Mouse (Mus musculus): ENCODE data around the gene Znhit1.

Znhit1 gene

DNA sequence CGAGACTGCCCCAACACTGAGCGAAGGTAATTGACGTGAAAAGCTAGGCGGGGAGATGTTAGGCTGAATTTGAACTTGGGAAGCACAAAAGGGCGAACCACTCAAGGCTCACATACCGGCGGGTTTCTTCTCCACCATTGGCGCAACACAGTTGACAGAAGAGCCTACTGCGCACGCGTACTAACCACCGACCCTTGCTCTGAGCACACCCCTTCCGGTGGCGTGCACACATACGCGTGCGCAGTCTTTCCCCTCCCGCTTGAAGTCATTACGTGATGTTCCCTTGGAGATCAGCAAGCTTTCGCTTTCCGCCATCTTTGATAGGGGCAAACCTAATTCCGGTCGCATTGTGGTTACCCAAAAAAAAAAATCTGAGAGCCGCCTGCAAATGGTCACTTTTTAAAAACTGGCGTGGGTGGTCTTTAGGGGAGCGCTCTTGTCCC is 1.1 kb downstream of the Znhit1 start, which contains the start of gene Plod3:
Gene Plod3 (plus strand): TSS at position 325 of the 443 bp plus-strand sequence.
- peak; percentile 99 for DNase-seq (ENCODE audit: low read depth, low spot score)

DNA sequence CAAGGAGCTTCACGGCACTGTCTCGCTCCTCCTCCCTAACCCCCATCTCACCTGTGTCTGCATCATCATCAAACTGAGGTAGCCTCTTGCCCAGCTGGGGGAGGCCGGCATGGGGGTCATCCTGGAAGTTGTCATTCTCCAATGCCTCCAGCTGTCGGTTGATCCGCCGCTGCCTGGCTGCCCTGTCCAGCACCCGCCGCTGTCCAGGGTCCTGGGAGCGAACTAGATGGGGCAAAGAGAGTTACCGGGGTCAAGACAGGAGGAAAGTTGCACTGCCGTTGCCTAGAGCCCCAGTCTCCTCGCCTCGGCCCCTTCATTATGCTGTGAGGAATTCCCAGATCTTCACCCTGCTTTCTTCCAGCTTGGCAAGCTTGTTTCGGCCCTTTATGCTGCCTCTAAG is 3.0 kb downstream of the Znhit1 start:
- DNase-seq (ENCODE audit: low read depth, low spot score), result no peak

DNA sequence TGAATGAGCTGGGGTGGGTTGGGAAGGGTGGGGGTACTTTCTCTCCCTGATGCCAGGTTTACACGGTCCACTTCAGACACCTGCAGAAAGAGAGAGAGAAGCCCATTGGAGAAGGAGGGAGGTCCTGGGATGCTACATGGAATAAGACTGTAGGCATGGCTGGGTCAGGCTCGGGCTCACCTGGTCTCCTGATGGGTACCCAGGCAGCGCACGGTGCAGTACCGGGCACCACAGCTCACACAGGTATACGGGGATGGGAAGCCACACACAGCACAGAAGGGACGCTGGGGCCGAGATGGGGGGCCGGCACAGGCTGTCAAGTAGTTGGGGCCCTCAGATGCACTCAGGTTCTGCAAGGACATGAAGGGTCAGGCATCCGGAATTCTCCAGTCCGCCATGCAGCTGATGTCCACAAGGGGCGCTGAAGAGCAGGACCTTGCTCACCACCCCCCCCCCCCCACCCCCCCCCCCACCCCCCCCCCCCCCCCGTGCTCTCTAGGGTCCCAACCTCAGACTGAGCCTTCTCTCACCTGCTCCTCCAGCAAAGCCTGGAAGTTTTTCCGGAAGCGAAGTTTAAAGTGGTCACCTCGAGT is 5.4 kb downstream of the Znhit1 start:
- no peak for DNase-seq (ENCODE audit: low read depth, low spot score)

DNA sequence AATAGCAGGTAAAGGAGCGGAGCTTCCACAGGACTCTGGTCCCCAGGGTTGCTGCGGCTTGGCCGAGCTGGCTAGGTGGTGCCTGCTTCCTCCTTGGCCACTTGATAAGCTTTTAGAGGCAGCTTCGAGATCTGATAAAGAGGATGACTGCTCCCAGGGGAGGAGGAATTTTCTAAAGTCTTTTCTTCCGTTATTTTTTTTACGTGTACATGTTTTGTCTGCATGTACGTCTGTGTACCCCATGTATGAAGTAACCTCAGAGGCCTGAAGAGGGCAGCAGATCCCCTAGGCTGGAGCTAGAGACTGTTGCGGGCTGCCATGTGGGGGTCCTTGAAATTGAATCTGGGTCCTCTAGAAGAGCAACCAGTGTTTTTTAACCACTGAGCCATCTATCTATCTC is 6.8 kb downstream of the Znhit1 start:
- no peak for DNase-seq (ENCODE audit: low read depth, low spot score)

DNA sequence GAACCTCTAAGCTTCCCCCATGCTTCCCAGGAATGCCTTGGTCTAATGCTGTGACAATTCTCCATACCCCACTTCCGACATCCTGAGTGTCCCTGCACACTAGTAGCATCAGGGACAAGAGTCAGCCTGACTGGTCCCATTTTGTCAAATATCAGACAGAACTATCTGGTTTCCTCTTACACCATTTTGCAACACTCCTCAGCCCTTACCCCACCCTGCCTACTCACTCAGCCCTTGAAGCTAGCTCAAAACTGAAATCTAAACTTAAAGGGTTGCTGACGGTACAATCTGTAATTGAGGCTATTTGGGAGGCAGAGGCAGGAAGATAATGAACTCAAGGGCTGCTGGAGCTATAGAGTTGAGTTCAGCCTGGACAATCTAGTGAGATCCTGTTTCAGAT is 8.1 kb downstream of the Znhit1 start:
- DNase-seq (ENCODE audit: low read depth, low spot score), result no peak

DNA sequence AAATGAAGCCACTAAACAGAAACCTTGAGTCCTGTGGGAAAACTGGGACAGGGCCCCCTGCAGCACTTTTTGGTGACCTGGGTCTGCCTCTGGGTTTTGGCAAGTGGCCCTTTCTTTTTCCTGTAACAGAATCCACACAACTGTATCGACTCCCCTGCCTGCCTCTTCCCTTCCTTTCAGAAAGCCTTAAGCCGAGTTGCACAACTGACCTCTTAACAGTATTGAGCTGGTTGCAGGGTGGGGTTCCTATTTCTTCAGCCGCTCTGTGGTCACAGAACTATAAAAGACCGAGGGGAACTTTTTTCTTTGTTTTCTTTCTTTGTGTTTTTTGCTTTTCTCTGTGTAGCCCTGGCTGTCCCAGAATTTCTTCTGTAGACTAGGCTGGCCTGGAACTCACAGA is 10.1 kb downstream of the Znhit1 start:
- no peak for DNase-seq (ENCODE audit: low read depth, low spot score)

DNA sequence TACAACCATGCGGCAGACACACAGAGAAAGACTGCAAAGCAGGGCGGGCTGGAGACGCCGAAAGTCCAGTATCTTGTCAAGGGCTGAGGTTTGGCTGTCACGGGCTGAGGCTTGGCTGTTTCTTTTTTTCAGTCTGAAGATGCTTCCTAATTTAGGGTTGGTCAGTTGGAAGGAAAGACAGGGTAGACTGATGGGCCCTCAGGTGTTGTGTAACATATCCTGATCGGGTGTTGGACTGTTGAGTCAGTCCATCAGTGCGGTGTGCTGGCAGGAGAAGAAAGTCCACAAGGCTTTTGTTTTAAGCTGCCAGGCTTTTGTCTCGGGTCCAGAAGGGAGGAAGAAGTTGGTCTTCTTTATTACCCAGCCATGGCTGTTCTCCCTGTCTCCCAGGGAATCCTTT is 14.2 kb downstream of the Znhit1 start:
- no peak for DNase-seq (ENCODE audit: low read depth, low spot score)

DNA sequence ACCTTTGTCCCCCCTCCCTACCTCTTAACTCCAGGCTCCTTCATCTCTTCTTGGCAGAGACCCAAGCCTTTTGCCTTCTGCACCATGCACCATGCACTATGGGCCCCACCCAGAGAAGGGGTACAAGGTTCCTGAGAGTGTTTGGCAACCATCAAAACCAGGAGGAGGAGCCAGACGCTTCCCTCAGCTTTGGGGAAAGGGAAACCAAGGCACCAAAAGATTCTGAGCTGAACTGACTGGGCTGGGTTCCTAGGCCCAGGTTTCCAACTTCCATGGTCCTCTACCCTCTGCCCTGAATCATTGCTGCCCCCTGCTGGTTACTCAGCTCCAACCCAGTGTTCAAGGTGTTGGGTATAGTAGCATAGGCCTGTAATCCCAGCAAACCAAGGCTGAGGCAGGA is 17.1 kb downstream of the Znhit1 start:
- DNase-seq (ENCODE audit: low read depth, low spot score), result peak; percentile 60

DNA sequence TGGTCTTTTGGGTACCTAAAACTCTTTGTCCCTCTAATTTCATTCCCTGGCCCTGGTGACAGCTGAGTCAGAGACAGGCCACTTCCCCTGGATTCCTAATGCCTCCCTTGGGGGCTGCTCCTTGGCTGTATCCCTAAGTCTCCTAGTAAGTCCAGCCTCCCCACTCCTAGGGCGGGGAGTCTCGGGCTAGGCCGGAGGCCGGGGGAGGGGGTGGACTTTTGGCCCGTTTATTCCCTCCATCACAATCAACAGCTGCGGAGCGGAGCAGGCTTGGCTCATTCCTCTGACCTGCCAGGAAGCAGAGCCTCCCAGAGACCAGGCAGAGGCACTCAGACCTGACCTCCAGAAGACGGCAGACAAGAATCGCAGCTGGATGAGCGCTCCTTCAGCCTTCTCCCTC is 20.2 kb downstream of the Znhit1 start:
- DNase-seq (ENCODE audit: low read depth, low spot score), result peak; percentile 80

DNA sequence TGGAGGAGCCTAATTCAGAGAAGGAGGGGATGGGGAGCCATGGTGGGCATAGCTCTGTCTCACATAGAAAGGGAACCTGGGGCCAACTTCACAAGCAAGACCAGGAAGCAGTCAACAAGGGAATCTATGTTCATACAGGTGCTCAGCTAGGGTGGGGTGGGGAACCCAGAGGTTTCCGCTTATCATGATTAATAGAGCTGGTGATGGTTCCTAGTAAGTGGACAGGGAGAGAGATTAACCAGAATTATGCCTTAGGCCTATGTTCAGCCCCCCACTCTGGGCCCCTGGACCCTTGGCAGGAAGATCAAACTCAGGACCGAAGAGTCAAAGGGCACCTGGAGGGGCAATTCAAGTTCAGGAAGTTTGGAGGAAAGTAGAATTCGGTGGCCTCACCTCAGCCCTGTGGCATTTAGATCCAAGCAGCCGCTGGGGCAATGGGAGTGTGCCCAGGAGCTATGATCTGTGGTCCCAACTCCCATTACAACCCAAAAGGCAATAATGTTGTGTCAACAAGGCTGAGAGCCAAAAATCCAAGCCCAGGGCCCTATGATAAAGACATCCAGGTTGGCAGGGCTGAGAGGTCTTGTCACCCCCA is 20.9 kb downstream of the Znhit1 start:
- DNase-seq (ENCODE audit: low read depth, low spot score), result no peak

DNA sequence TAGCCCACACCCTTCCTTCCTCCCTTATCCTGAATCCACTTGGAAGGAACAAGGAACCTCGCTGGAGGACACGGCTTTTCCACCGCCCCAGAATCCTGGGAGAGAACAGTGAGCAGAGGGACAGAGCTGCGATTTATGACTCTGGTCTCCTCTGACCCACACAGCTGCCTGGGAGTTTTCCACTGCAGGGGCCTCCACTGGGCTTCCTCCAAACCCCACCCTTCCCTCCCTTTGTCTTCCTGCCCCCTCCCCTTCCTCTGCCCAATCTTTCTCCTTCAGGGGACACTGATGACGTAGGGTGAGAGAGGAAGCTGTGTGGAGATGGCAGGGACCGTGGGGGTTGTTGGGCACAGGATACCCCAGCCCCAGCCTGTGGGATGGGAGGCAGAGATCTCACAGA is 21.5 kb downstream of the Znhit1 start, which contains the start of gene Cldn15:
Gene Cldn15 (plus strand): TSS at position 286 of the 400 bp plus-strand sequence.
- peak; percentile 61 for DNase-seq (ENCODE audit: low read depth, low spot score)

DNA sequence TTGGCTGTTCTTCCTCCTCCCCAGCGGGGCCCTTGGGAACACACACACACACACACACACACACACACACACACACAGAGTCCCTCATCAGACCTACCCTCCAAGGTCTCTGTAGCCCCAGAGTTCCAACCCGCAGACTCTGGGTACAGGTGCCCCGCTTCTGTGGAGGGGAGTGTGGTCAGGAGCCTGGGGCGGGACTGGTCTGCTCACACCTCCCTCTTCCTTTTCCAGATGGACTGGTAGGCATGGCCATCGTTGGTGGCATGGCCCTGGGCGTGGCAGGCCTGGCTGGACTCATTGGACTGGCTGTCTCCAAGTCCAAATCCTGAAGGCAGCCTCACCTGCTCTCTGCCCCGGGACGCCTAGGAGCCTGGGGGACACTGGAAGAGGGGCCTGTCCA is 22.1 kb downstream of the Znhit1 start:
- no peak for DNase-seq (ENCODE audit: low read depth, low spot score)

DNA sequence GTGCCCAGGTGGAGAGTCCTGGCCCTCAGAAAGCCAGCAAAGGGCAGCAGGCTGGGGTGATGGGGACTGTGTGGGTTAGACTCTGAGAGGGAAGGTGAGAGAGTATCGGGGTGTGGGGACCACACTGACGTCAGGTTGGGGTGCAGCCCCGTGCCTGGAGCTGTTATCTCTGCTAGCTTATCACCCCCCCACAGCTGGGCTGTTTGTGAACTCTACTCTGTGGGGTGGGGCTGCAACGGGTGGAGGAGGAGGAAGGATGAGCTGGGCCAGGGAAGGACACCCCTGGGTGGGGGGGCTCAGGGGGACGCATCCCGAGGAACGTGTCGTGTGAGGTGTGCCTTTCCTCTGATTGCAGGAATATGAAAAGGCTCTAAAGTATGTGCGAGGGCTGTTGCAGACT is 22.6 kb downstream of the Znhit1 start:
- DNase-seq (ENCODE audit: low read depth, low spot score), result no peak

DNA sequence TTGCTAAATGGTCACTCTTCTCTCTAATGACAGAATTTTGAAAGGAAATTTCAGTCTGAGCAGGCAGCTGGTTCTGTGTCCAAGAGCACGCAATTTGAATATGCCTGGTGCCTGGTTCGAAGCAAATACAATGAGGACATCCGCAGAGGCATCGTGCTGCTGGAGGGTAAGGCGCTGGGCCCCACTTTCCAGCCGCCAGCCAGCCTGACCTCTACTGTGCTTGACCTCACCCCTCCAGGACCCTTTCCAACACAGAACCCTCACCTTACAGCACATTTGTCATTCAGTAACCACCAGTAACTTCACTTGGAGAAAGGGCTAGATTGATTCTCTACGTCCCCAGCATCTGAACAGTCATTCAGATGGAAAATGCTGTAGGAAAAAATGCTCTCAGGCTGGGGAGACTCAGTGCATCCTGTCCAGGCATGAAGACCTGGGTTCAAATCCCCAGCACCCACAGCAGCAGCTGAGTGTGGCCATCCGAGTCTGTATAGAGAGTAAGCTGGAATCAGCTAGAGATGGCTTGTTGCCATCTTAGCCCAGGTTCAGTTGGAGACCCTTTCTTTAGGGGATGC is 24.8 kb downstream of the Znhit1 start:
- no peak for DNase-seq (ENCODE audit: low read depth, low spot score)

DNA sequence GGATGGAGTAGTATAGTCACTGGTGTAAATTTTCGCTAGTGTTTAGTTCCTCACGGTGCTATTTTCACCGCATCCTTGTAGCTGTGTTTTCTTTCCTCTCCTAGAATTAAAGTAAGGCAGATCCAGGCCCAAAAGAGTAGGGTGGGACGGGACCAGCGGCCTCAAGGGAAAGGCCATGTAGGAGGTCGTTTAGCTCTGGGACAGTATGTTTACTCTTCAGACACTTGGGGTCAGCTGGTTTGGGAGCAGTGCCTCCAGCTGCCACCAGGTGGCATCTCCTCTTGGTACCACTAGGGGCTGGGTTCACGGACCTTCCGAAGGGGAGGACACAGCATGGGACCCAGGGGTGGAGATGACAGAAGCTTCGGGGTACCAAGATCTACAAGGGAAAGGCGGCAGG is 25.3 kb downstream of the Znhit1 start:
- peak; percentile 66 for DNase-seq (ENCODE audit: low read depth, low spot score)

DNA sequence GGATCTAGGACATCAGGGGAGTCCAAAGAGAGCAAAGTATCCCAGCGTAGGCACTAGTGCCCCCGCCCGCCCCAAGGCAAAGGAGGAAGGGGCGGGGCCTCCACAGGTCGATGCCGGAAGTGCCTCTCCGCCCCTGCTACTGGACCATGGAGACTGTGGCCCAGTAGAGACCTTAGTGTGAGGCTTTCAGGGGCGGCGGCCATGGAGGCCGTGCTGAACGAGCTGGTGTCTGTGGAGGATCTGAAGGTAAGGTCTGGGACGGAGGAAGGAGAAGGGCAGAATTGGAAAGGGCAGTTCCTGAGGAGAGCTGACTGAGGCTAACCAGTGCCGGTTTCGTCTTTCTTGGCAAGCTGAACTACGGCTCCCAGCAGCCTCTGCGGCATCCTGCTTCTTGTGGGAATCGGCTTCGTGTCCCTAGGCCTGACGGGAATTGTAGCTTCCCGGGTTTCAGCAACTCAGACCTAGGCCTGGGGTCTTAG is 25.8 kb downstream of the Znhit1 start:
- DNase-seq (ENCODE audit: low read depth, low spot score), result peak; percentile 85

DNA sequence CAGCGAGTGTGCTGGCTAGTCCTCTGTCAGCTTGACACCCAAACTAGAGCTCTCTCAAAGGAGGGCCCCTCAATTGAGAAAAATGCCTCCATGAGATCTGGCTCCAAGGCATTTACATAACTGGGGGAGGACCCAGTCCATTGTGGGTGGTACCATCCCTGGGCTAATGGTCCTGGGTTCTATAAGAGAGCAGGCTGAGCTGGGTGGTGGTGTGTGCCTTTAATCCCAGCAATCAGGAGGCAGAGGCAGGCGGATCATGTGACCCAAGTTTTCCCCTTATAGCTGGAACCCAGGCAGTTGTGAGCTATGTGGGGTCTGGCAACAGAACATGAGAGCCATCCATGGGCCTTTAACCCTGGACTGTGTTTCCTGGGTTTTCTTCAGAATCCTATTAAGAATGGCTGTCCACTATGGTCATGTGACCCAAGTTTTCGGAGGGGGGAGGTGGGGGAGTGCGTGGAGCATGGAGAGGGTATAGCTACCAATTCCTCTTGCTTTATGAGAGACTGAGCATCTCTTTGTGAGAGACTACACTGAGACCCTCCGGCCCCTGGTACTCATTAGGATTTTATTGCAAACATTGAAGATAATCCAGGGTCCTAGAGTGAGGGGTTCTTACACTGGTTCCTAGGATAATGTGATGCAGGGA is 26.4 kb downstream of the Znhit1 start:
- DNase-seq (ENCODE audit: low read depth, low spot score), result no peak

DNA sequence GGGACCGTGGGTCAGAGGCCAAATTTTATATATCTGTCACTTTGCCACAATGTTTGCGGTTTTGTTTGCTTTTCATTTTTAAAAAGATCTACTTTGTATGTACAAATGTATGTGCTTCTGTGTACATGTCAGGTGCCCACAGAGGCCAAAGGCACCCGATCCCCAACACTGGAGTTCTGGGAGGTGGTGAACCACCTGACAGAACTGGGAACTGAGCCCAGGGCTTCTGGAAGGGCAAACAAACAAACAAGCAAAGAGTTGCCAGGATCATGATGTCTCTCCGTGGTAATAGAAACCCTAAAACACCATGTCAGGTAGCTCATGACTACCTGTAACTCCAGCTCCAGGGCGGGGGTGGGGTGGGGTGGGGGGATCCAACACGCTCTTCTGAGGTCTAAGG is 27.8 kb downstream of the Znhit1 start:
- DNase-seq (ENCODE audit: low read depth, low spot score), result no peak

DNA sequence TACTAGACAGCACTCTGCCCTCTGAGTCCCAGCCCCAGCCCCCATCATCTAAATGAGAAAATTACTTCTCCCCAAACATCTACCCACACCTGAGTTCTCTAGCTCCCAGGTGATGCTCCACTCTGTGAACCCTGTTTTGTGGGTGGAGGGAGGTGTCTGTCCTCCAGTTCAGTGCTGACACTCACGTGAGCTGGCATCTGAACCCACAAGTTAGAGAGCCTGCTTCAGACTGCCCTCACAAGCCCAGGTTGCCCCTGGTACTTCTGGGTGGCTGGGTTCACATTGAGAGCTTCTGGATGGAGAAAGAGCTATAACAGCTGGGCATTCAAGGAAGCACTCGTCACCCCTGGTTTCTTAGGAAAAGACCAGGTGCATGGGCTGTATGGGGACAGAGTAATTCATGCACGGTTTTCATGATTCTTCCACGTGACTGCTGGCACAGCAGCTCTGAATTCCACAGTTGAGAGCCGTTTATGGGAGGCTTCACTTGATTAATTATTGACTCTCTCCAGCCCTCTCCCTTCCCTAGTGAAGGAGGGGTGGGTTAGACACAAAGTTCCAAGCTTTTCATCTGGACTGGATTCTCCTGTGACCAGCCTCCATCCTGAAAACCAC is 28.7 kb downstream of the Znhit1 start:
- no peak for DNase-seq (ENCODE audit: low read depth, low spot score)

DNA sequence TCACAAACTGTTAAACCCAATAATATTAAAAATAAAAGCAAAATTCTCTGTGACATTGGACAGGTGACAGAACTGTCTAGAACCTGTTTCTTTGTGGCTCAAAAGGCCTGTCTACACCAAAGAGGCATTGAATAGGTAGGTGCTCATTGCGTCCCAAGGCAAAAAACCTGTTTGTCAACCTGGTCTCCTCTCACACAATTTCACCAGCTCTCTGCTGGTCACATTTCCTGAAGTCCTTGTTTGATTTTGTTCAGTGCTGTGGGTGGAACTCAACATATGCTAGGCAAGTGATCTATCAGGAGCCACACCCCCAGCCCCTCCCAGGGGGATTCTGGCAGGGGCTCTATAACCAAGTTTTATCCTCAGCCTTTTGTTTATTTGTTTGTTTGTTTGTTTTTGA is 30.6 kb downstream of the Znhit1 start:
- no peak for DNase-seq (ENCODE audit: low read depth, low spot score)

DNA sequence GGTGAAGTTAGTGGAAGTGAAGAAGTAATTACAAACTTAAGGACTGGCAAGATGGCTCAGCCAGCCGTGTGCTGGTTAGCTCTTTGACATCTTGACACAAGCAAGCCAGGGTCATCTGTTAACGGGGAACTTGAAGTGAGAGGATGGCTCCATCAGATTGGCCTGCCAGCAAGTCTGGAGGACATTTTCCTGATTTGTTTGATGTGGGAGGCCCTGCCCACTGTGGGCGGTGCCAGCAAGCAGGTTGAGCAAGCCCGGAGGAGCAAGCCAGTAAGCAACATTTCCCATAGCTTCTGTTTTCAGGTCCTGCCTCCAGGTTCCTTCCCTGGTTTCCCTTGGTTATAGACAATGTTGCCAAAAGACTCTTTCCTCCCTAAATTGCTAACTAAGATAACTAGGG is 32.2 kb downstream of the Znhit1 start:
- no peak for DNase-seq (ENCODE audit: low read depth, low spot score)

DNA sequence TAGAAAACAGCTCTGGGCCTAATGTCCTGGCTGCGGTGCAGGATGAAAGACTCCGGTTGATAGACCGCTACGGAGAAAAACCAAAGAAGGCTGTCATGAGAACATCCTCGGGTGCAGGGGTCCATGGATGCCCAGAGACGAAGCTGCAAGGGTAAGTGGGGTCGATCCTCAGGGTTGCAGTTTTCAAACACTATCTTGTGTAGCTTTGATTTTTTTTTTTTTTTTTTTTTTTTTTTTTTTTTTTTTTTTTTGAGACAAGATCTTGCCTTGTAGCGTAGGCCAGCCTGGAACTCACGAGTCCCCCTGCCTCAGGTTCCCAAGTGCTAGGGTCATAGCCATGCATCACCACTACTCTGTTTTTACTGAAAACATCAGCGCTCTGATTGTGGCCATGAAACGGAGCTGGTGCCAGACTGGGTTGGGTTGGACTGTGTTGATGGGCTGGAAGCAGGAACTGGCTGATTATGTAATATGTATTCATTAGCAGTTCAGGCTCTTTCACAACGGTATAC is 34.3 kb downstream of the Znhit1 start:
- DNase-seq (ENCODE audit: low read depth, low spot score), result peak; percentile 53

Measured in skeletal muscle tissue, adult 2 months (tissue).